Mouse (Mus musculus) liver, adult 2 months (tissue): Measurements from ENCODE around the gene Ceacam9. TPM values are rescaled to one million over a fixed set of nuclear protein-coding genes. Genes with fewer than 3 reads are reported as not detected.
"Not testable (repeated sequence)": the region's sequence is repeated elsewhere in the genome, so short reads cannot be mapped to it uniquely, and the experiment has no call there.

Experiments
- DNase-seq: peaks from one replicate; pipeline ENCODE4 v3.0.0-alpha.2; 2011; ENCODE audit warnings: low read depth, low spot score; ENCODE audit errors: extremely low read depth
- H3K27ac ChIP-seq: fragments of 200-500 bp; replicated peaks from 2 replicates; pipeline ENCODE4 v1.5.1; 2012; ENCODE audit warnings: low read depth, mild to moderate bottlenecking, control low read depth, inconsistent platforms, low read length; ENCODE audit not compliant: insufficient read depth
- H3K27me3 ChIP-seq: fragments of 200-500 bp; 2 replicates; pipeline ENCODE4 v1.6.1; 2012; ENCODE audit warnings: mild to moderate bottlenecking, moderate library complexity, low read length, inconsistent platforms; ENCODE audit not compliant: control insufficient read depth, insufficient read depth
- H3K36me3 ChIP-seq: fragments of 200-500 bp; 2 replicates; pipeline ENCODE4 v1.6.1; 2012; ENCODE audit warnings: low read length, inconsistent platforms; ENCODE audit not compliant: control insufficient read depth, insufficient read depth
- H3K4me1 ChIP-seq: fragments of 200-500 bp; 2 replicates; pipeline ENCODE4 v1.6.1; 2011; ENCODE audit warnings: low read length; ENCODE audit not compliant: control insufficient read depth, insufficient read depth
- H3K4me3 ChIP-seq: fragments of 200-500 bp; 2 replicates; pipeline ENCODE4 v1.5.1; 2011; ENCODE audit warnings: low read depth, mild to moderate bottlenecking, control low read depth, low read length, moderate library complexity; ENCODE audit not compliant: insufficient read depth
- H3K79me2 ChIP-seq: fragments of 200-500 bp; 2 replicates; pipeline ENCODE4 v1.6.1; 2012; ENCODE audit warnings: inconsistent platforms, mild to moderate bottlenecking, low read length, moderate library complexity; ENCODE audit not compliant: control insufficient read depth, insufficient read depth
- H3K9ac ChIP-seq: fragments of 200-500 bp; 2 replicates; pipeline ENCODE4 v1.6.1; 2012; ENCODE audit warnings: low read depth, mild to moderate bottlenecking, control low read depth, inconsistent platforms, low read length
- CTCF ChIP-seq: fragments of 200-500 bp; IDR thresholded peaks from 2 replicates; pipeline ENCODE4 v1.5.1; 2011; ENCODE audit warnings: low read depth, low read length, control low read depth
- POLR2A ChIP-seq: fragments of 200-500 bp; IDR thresholded peaks from 2 replicates; pipeline ENCODE4 v1.6.1; 2011; ENCODE audit warnings: low read length, control low read depth; ENCODE audit not compliant: insufficient read depth; ENCODE audit errors: extremely low read depth
- WGBS: fragments of 180-500 bp; shearing (Covaris S2); methylation state at CpG from one replicate; pipeline ENCODE4 v1.1.7; 2018; 5-methylcytosine and 5-hydroxymethylcytosine counted together
- polyA plus RNA-seq: library from polyadenylated mRNA; depleted of rRNA; stranded (reverse); fragments of >200 nt; gene quantifications from 2 replicates; pipeline ENCODE4 v1.2.3, GENCODE M21; 2012; rRNA removed
- total RNA-seq: library from RNA; depleted of rRNA; stranded (reverse); fragments of >200 nt; gene quantifications from 2 replicates; pipeline ENCODE4 v1.2.3, GENCODE M21; 2014; rRNA removed

Gene Ceacam9
- total RNA-seq, result not detected in 2 replicates
- polyA plus RNA-seq, result not detected in 2 replicates

DNA sequence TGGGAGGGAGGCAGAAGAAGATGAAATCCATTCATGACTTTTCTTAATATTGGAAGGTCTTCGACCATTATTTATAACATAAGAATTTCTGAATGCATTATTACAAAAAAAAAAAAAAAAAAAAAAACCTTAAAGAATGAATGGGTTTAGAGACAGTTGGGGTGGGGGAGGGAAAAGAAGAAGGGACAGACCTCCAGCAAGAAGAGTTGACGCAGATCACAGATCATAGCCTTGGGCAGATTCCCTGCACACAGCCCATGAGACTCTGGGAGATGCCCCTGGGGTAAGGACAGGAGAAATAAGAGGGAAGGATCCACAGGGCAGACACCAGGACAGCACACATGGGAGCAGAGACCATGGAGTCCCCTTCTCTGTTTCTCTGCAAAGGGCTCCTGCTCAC lies at the start of gene Ceacam9:
TSS of gene Ceacam9 (plus strand) at position 301 of the 400 bp plus-strand sequence.
- no peak for TF ChIP-seq CTCF
- TF ChIP-seq POLR2A, result no peak
- no peaks in the 10 kb centered on the region for H3K36me3 ChIP-seq
- no peaks in the 10 kb centered on the region for H3K79me2 ChIP-seq
- WGBS, result 79% methylated on average over 2 of the region's 2 CpGs
- DNase-seq, result no peak
- no peak within 1 kb of the TSS for H3K4me3 ChIP-seq
- H3K9ac ChIP-seq, result no peak within 1 kb of the TSS
- H3K27me3 ChIP-seq, result no peaks in the 10 kb centered on the region
- H3K4me1 ChIP-seq, result no peaks in the 10 kb centered on the region
- H3K27ac ChIP-seq, result no peak within 1 kb of the TSS

- no peaks in the 10 kb centered on the region for H3K36me3 ChIP-seq
- no peak overlapping the region for H3K27ac ChIP-seq
- 77% methylated on average over 1 of the region's 1 CpGs for WGBS
- H3K9ac ChIP-seq, result no peak overlapping the region
- no peaks in the 10 kb centered on the region for H3K79me2 ChIP-seq
- DNase-seq, result no peak
- no peak overlapping the region for H3K4me3 ChIP-seq
- no peak for TF ChIP-seq POLR2A
- TF ChIP-seq CTCF, result no peak
- no peaks in the 10 kb centered on the region for H3K4me1 ChIP-seq
- H3K27me3 ChIP-seq, result no peaks in the 10 kb centered on the region
Measured at GRCm38 (mm10) chr7:16673823-16674222, 47.9 kb upstream of the Ceacam9 start.

- not testable (repeated sequence) for H3K27ac ChIP-seq, H3K36me3 ChIP-seq, H3K79me2 ChIP-seq, H3K27me3 ChIP-seq, H3K4me3 ChIP-seq, H3K9ac ChIP-seq, H3K4me1 ChIP-seq, DNase-seq
- WGBS, result 65% methylated on average over 5 of the region's 5 CpGs
Measured at GRCm38 (mm10) chr7:16674699-16675098, 47.0 kb upstream of the Ceacam9 start.

DNA sequence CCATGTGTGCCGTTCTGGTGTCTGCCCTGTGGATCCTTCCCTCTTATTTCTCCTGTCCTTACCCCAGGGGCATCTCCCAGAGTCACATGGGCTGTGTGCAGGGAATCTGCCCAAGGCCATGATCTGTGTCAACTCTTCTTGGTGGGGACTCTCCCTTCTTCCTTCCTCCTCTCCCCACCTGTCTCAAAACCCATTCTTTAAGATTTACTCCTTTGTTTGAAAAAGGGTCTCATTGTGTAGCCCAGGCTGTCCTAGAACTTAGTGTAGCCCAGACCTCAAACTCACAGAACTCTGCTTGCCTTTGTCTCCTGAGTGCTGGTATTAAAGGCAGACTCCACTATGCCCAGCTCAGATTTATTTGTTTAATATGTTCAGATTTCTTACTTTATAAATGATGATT lies 46.1 kb upstream of the Ceacam9 start, which contains the start of gene Ceacam15:
TSS of gene Ceacam15 (minus strand) at position 101 of the 400 bp plus-strand sequence.
- H3K4me1 ChIP-seq, result no peaks in the 10 kb centered on the region
- no peaks in the 10 kb centered on the region for H3K79me2 ChIP-seq
- no peak within 1 kb of the TSS for H3K27ac ChIP-seq
- H3K9ac ChIP-seq, result no peak within 1 kb of the TSS
- TF ChIP-seq CTCF (no peak), POLR2A (no peak)
- no peaks in the 10 kb centered on the region for H3K27me3 ChIP-seq
- H3K4me3 ChIP-seq, result no peak within 1 kb of the TSS
- H3K36me3 ChIP-seq, result no peaks in the 10 kb centered on the region
- DNase-seq, result no peak
- WGBS, result 65% methylated on average over 1 of the region's 1 CpGs

DNA sequence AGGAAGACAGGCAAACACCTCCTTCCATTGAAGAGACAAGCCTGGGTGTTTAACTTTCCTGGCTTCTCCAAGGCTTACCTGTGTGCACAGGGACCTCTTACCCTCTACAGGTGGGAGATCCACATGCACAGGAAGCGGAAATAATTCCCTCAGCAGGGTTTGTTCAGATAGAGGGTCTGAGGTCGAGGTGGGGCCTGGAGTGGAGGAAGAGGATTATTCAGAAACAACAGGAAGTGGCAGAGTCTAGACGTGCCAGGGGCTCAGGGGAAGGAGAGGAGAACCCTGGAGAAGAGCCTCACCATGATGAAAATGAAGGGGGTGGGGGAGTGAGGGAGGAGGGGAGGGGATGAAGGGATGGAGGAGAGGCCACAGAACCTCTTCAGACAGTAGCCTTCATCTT lies 41.5 kb upstream of the Ceacam9 start:
- not testable (repeated sequence) for H3K27me3 ChIP-seq, DNase-seq, H3K27ac ChIP-seq, H3K79me2 ChIP-seq, H3K4me3 ChIP-seq, H3K4me1 ChIP-seq, H3K9ac ChIP-seq, H3K36me3 ChIP-seq
- 77% methylated on average over 3 of the region's 3 CpGs for WGBS

- 76% methylated on average over 5 of the region's 5 CpGs for WGBS
- H3K36me3 ChIP-seq, result no peaks in the 10 kb centered on the region
- no peak overlapping the region for H3K4me3 ChIP-seq
- no peaks in the 10 kb centered on the region for H3K27me3 ChIP-seq
- H3K9ac ChIP-seq, result no peak overlapping the region
- no peak overlapping the region for H3K27ac ChIP-seq
- no peaks in the 10 kb centered on the region for H3K4me1 ChIP-seq
- DNase-seq, result no peak
- TF ChIP-seq CTCF, result no peak
- no peak for TF ChIP-seq POLR2A
- H3K79me2 ChIP-seq, result no peaks in the 10 kb centered on the region
Measured at GRCm38 (mm10) chr7:16689196-16689595, 32.5 kb upstream of the Ceacam9 start.

GRCm38 (mm10) chr7:16695025-16695424 lies 26.7 kb upstream of the Ceacam9 start:
- H3K27me3 ChIP-seq, result no peaks in the 10 kb centered on the region
- DNase-seq, result peak; percentile 9
- no peaks in the 10 kb centered on the region for H3K79me2 ChIP-seq
- H3K9ac ChIP-seq, result no peak overlapping the region
- H3K27ac ChIP-seq, result no peak overlapping the region
- no peak overlapping the region for H3K4me3 ChIP-seq
- TF ChIP-seq POLR2A (no peak), CTCF (peak; percentile 42; the same call in 1 of the 2 replicates)
- H3K4me1 ChIP-seq, result no peaks in the 10 kb centered on the region
- no peaks in the 10 kb centered on the region for H3K36me3 ChIP-seq
- 44% methylated on average over 3 of the region's 3 CpGs for WGBS
